Mouse (Mus musculus): ENCODE measurements around the gene Nfib. TPM values are rescaled to one million over a fixed set of nuclear protein-coding genes. Genes with fewer than 3 reads are reported as not detected.

Gene Nfib
- total and polyA plus RNA-seq, 3 experiments = 0.16 TPM; not detected in 2

- DNase-seq (ENCODE audit: low spot score) (no peak), ATAC-seq (ENCODE audit: extremely low read depth, insufficient number of reproducible peaks, low FRiP score, poor library complexity, severe bottlenecking) (no peak)
- Histone ChIP-seq H3K4me1 (ENCODE audit: insufficient read depth, low read depth, low read length) (no peaks in the 10 kb centered on the region), H3K9me3 (replicated peaks) (peaks cover 44% of the 10 kb centered on the region), H3K4me3 (ENCODE audit: low read depth, low read length) (no peak overlapping the region), H3K36me3 (replicated peaks) (no peaks in the 10 kb centered on the region), H3K27me3 (ENCODE audit: insufficient read depth, low read length) (no peaks in the 10 kb centered on the region)
- no peak for TF ChIP-seq TAL1 (conservative IDR thresholded peaks at IDR 0.05; ENCODE audit: low read depth, low read length)
- TF ChIP-seq CTCF (IDR thresholded peaks at IDR 0.05; ENCODE audit: low read depth, low read length) = no peak
- TF ChIP-seq GATA2 (IDR thresholded peaks at IDR 0.05; ENCODE audit: borderline replicate concordance, low read depth, low read length) = no peak
- TF ChIP-seq POLR2AphosphoS5 (IDR thresholded peaks at IDR 0.05; ENCODE audit: insufficient replicate concordance, low read depth, low read length) = no peak
- TF ChIP-seq GATA1 (IDR thresholded peaks at IDR 0.05; ENCODE audit: borderline replicate concordance, low read length) = no peak
These were observed 166.7 kb downstream of the Nfib start for GRCm38 (mm10) chr4:82538815-82539214.

DNA sequence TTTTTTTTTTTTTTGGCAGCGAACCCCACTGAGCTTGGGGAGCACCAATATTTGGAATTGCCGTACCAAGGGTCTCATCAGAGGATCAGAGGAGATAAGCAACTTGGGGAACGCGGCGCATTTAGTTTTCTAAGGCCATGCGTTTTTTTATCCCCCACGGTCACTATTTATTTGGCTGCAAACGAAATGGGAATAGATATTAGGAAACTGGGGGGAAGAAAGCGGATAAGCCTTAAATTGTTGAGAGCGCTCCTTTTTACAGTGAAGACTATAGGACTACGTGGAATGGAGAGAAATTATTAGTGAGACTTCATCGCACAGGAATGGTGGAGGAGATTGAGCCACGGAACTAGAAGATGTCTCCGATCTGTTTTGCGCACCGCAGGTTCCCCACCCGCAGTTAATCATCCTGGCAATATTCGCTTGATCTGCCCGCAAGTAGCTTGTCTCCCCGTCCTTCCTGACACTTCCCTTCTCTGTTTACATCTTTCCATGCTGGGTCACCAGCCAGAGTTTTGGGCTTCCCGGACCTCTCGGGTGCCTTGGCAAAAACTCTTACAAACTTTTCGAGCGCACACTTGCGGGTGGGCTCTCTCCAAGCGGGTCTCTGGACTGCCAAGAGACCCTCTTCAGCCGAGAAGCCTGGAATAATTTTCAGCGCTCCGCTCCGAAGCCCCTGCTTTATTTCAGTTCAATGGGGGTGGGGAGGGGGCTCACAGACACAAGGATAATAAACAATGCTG is 167.3 kb downstream of the Nfib start:
- peaks cover 45% of the 10 kb centered on the region for H3K9me3 ChIP-seq (replicated peaks)
- no peaks in the 10 kb centered on the region for H3K27me3 ChIP-seq (ENCODE audit: insufficient read depth, low read length)
- no peak for ATAC-seq (ENCODE audit: extremely low read depth, insufficient number of reproducible peaks, low FRiP score, poor library complexity, severe bottlenecking)
- no peak overlapping the region for H3K4me3 ChIP-seq (ENCODE audit: low read depth, low read length)
- no peaks in the 10 kb centered on the region for H3K36me3 ChIP-seq (replicated peaks)
- no peaks in the 10 kb centered on the region for H3K4me1 ChIP-seq (ENCODE audit: insufficient read depth, low read depth, low read length)
- DNase-seq (ENCODE audit: low spot score) = no peak
- TF ChIP-seq POLR2AphosphoS5 (IDR thresholded peaks at IDR 0.05; ENCODE audit: insufficient replicate concordance, low read depth, low read length) = no peak
- no peak for TF ChIP-seq GATA1 (IDR thresholded peaks at IDR 0.05; ENCODE audit: borderline replicate concordance, low read length)
- no peak for TF ChIP-seq TAL1 (conservative IDR thresholded peaks at IDR 0.05; ENCODE audit: low read depth, low read length)
- TF ChIP-seq GATA2 (IDR thresholded peaks at IDR 0.05; ENCODE audit: borderline replicate concordance, low read depth, low read length) = no peak
- TF ChIP-seq CTCF (IDR thresholded peaks at IDR 0.05; ENCODE audit: low read depth, low read length) = no peak

DNA sequence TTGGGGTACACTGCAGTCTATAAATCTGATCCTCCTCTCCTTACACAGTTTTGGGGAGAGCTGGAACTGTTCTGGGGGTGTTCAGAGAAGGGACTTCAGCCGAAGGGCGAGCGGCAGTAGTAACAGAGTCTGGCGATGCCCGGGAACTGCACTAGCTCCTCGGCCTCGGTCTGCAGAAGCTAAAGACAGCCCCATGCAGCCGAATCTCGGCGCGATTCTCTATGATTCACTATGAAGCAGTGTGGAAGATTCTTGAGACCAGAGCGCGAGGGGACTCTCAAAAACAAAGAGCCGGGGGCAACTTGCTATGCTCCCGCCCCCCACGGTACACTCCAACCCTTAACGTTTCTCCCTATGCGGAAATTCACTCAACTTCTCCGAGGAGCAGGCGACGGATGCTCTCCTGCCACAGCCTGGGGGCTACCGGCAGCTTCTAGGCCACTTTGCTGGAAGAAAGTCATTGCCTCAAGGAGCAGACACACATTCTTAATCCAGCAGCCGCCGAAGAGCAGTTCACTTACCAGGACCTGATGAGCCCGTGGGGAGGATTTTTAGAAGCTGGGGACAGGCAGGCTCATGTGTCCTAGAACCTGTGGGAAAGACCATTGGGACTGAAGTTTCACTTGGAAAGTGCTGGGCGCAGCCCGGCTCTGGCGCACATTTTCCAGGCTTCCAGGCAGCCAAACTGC is 168.1 kb downstream of the Nfib start:
- DNase-seq (ENCODE audit: low spot score) (no peak), ATAC-seq (ENCODE audit: extremely low read depth, insufficient number of reproducible peaks, low FRiP score, poor library complexity, severe bottlenecking) (no peak)
- Histone ChIP-seq H3K27me3 (ENCODE audit: insufficient read depth, low read length) (no peaks in the 10 kb centered on the region), H3K4me3 (ENCODE audit: low read depth, low read length) (no peak overlapping the region), H3K9me3 (replicated peaks) (peaks cover 49% of the 10 kb centered on the region), H3K4me1 (ENCODE audit: insufficient read depth, low read depth, low read length) (no peaks in the 10 kb centered on the region), H3K36me3 (replicated peaks) (no peaks in the 10 kb centered on the region)
- TF ChIP-seq GATA1 (IDR thresholded peaks at IDR 0.05; ENCODE audit: borderline replicate concordance, low read length) = no peak
- TF ChIP-seq POLR2AphosphoS5 (IDR thresholded peaks at IDR 0.05; ENCODE audit: insufficient replicate concordance, low read depth, low read length) = no peak
- no peak for TF ChIP-seq CTCF (IDR thresholded peaks at IDR 0.05; ENCODE audit: low read depth, low read length)

DNA sequence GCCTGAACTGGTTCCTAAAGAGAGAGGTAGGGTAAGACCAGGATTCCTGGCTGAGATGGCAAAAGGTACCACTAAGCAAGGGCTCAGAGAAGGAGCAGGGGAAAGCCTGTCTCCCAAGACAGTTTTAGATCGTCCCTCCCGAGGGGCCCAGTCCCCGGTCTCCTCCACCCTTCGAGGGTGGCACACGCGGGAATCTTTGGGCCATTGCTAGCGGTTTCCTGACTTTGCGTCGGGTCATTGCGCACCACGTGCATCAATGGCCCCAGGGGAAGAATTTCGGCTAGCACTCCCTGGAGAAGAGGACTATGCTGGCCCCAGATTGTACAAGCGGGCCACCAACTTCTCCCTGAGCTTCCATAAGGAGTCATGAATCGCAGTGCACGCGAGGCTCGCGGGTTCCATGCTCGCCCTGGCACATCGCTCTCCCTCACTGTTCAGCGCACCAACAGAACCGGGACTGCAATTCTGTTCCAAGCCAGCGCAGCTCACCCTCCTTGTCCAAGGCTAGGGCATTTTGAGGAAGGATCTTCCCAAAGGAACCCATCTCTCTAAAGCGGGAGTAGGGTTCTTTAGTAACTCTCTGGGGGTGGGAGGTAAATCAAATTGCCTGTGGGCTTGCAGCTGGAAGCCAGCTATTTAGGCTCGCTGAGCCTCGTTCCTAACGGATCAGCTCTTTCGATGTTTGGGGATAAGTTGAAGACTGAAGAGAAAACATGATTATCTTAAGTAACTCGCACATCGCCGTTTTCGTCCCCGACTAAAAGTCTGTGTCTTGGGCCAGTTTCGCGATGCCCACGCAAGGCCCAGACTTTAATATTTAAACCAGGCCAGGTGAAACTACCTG is 168.9 kb downstream of the Nfib start:
- TF ChIP-seq GATA1 (IDR thresholded peaks at IDR 0.05; ENCODE audit: borderline replicate concordance, low read length) (no peak), CTCF (IDR thresholded peaks at IDR 0.05; ENCODE audit: low read depth, low read length) (no peak), POLR2AphosphoS5 (IDR thresholded peaks at IDR 0.05; ENCODE audit: insufficient replicate concordance, low read depth, low read length) (no peak), TAL1 (conservative IDR thresholded peaks at IDR 0.05; ENCODE audit: low read depth, low read length) (no peak), GATA2 (IDR thresholded peaks at IDR 0.05; ENCODE audit: borderline replicate concordance, low read depth, low read length) (no peak)
- Histone ChIP-seq H3K4me1 (ENCODE audit: insufficient read depth, low read depth, low read length) (no peaks in the 10 kb centered on the region), H3K9me3 (replicated peaks) (peaks cover 57% of the 10 kb centered on the region), H3K4me3 (ENCODE audit: low read depth, low read length) (no peak overlapping the region; the same call in 1 of the 2 replicates), H3K36me3 (replicated peaks) (no peaks in the 10 kb centered on the region), H3K27me3 (ENCODE audit: insufficient read depth, low read length) (no peaks in the 10 kb centered on the region)
- ATAC-seq (ENCODE audit: extremely low read depth, insufficient number of reproducible peaks, low FRiP score, poor library complexity, severe bottlenecking) = no peak
- no peak for DNase-seq (ENCODE audit: low spot score)

- Histone ChIP-seq H3K36me3 (replicated peaks) (no peaks in the 10 kb centered on the region), H3K4me3 (ENCODE audit: low read depth, low read length) (no peak overlapping the region), H3K4me1 (ENCODE audit: insufficient read depth, low read depth, low read length) (no peaks in the 10 kb centered on the region), H3K27me3 (ENCODE audit: insufficient read depth, low read length) (no peaks in the 10 kb centered on the region), H3K9me3 (replicated peaks) (peaks cover 59% of the 10 kb centered on the region)
- TF ChIP-seq GATA2 (IDR thresholded peaks at IDR 0.05; ENCODE audit: borderline replicate concordance, low read depth, low read length) = no peak
- no peak for TF ChIP-seq GATA1 (IDR thresholded peaks at IDR 0.05; ENCODE audit: borderline replicate concordance, low read length)
- TF ChIP-seq POLR2AphosphoS5 (IDR thresholded peaks at IDR 0.05; ENCODE audit: insufficient replicate concordance, low read depth, low read length) = no peak
- TF ChIP-seq CTCF (IDR thresholded peaks at IDR 0.05; ENCODE audit: low read depth, low read length) = no peak
- TF ChIP-seq TAL1 (conservative IDR thresholded peaks at IDR 0.05; ENCODE audit: low read depth, low read length) = no peak
- no peak for ATAC-seq (ENCODE audit: extremely low read depth, insufficient number of reproducible peaks, low FRiP score, poor library complexity, severe bottlenecking)
- no peak for DNase-seq (ENCODE audit: low spot score)
These were observed 169.7 kb downstream of the Nfib start for GRCm38 (mm10) chr4:82535606-82536434.

Data from G1E (cell line).